Mouse (Mus musculus): Measurements from ENCODE around the gene Edem1.
"Not testable (repeated sequence)": the region's sequence is repeated elsewhere in the genome, so short reads cannot be mapped to it uniquely, and the experiment has no call there.

The Edem1 gene

DNA sequence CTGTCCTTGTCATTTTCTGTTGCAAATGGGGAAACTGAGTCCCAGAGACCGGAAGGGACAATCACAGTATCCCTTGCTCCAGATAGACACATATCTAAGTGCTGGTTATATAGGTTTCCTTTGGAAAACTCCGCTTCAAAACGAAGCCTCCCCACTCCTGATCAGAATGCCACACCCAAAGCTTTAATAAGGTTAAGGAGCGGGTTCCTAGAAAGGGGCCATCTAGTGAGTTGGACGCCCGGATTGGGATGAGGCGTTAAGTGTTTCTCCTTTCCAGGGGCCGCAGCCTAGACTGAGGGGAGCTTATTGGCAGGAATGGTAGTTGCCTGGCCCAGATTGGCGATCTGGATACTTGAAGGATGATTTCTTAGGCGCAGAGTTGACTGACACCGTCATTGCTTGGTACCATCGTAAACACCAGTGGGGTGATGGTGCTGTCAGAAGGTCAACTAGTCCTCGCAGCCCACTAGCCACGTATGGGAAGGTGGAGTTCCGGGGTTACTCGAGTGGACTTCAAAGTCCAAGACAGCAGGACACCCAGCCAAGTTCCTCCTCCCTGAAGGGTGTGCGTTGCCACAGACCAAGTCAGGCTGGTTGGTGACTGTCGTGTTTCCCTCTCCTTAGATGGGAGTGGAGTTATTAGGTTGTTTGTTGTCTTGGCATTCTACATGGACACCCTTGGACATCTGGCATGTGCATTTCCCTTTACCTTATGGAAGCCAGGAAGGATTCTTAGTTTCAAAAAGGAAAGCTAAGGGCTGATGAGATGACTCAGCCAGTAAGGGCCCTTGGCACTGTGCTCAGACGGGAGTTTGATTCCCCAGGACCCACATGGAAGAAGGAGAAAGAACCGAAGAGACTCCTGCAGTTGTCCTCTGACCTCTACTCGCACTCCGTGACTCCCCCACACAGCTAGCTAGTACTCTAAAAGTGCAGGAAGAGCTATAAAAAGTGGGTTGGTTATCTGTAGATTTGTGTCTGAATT is 1.2 kb downstream of the Edem1 start:
- DNase-seq (ENCODE audit: low read depth, low spot score) = peak; percentile 31

DNA sequence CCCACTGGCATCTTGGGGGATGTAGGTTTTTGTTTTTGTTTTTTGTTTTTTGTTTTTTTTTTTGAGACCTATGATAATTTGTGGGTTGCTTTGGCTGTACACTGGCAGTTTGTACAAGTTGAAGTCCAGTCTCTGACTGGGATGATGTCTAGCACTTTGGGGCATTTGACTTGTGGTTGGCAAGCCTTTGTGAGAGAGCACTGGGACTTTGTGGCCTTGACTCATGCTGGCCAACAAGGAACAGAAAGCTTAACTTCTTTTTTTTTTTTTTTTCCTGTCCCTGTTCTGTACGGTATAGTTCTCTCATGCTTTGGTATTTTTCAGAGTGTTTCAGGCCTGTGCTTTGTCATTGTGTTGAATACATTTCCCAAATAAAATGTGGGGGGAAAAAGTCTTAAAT is 3.7 kb downstream of the Edem1 start:
- DNase-seq (ENCODE audit: low read depth, low spot score) = no peak

DNA sequence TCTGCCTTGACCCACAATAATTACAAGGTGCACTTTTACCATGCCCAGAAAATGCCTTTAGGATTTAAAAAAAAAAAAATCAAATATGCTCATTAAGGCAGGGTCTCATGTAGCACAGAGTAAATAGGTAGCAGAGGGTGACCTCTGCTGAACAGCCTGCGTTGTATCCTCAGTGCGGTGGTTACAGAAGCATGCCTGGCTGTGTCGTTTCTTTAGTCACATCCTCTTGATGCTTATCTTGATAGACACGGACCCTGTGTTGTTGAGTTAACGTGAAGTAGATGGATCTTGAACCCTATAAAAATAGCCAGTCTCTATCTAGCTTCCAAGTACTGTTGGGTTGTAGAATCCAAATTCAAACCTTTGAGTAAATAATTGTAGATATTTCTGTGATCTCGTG is 4.5 kb downstream of the Edem1 start:
- peak; percentile 62 for DNase-seq (ENCODE audit: low read depth, low spot score)

DNA sequence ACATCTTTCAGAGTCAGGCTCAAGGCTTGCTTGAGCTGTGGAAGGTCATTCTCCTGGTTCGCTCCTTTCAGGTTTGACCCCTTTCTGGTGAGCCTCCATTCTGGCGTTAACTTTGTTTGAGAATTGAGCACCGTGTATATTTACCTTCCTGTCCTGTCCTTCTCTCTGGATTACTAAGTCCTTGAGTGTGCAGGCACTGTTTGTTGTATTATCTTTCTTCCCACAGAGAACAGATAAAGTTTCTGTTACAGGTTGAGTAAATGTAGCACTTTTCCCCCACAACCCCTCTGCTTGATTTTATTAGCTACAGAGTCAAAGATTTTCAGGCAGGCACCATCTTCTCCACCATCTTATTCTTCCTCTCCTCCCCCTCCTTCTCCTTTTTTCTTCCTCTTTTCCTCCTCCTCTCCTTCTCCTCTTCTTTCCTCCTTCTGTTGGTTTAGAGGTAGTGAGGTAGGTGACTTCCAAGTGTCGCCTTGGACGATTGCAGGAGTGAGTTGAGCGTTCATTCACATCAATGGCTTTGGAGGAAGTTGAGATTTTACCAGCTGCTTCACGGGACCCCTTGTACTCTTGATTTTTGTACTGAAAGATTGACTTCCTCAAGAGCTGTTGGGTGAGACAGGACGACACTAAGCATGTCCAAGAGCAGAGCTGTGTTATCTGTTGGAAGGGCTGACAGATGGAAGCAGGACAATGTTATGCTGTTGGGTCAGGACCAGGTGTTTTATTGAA is 5.7 kb downstream of the Edem1 start:
- DNase-seq (ENCODE audit: low read depth, low spot score) = peak; percentile 40

DNA sequence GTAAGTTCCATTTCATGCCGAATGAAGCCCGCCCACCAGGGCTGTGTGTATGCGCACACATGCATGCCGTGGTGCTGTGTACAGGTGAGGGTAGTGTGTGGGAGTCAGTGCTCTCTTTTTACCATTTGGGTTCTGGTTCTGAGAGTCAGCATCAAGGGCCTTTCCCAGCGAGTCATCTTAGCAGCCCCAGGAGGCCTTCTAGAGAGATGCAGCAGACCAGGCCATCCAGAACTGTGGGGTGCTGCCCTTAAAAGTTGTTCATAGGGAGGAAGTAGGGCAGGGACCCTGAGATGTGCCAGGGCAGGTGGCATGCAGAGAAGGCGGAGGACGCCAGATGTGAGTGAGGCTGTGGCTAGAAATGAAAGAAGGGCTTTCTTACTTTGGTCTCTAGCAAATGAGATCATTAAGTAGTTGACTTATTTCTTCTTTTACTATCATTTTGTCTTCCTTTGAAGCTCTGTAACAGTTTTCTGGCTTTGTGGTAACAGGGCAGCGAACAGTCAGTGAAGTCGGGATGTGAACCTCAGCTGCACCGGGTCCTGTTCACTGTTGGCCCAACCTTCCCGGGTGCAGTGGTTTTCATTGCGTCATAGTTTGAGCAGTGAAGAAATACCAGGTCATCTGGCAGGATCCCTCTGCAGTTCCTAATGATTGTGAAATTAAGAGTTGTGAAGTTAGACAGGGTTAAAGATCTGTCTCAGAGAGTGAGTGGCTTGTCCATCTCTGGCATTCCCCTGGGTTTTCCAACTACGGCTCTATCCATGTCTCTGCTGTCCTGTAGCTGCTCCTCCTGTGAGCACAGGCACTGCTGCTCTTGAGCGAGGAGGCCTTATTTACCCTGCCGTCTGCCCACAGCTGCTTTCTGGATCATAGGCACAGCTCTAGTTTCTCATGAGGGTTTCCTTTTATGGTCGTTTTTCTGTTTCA is 7.6 kb downstream of the Edem1 start:
- peak; percentile 77 for DNase-seq (ENCODE audit: low read depth, low spot score)

DNA sequence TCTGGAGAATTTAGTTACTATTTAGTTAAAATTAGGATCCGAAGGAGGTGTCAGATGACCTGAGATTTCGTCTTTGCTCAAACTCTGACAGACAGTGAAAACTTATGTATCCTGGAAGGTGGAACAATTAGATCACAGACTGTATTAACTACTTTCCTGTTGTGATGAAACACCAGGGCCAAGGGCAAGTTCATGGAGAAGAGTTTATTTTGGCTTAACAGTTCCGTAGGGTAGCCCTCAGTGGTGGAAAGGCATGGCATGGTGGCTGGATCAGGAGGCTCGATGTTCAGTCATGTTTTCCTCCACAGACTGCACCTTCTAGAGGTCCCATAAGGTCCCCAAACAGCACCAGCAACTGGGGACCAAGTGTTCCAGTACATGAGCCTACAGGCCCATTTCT is 8.6 kb downstream of the Edem1 start:
- no peak for DNase-seq (ENCODE audit: low read depth, low spot score)

DNA sequence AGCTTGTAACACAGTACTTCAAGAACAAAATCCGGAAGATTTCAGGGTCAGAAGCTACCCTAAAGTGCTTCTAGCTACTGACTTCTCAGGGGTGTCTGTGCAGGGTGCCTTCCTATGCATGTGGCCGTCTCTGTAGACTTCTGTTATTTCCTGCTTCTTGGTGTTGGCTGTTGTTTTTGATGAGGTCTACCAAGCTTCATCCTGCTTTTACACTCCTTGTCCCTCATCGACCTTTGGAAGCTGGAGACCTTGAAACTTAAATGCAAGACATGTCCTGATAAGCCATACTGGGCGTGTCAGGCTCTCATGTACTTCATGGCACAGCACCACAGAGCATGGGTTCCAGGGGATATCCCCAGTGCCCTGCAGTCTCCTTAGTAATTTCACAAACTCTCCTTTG is 9.5 kb downstream of the Edem1 start:
- DNase-seq (ENCODE audit: low read depth, low spot score) = peak; percentile 46

DNA sequence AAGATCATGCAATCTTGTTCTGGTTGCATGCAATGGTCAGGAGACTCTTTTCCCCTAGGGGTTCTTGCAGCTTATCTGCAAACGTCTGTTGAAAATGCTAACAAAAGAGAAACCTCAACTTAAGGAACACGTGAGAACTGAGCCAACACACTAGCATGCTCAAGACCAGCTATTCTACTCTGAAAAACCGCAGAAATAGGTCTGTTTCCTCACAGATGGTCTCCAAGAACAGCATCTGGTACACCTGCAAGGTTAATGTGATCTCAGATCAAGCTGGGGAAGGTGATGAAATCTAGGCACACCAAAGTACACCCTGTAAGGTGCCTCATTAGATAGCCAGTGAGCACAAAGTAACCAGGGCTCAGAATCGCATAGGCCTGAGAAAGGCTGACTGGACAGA is 11.0 kb downstream of the Edem1 start:
- peak; percentile 58 for DNase-seq (ENCODE audit: low read depth, low spot score)

DNA sequence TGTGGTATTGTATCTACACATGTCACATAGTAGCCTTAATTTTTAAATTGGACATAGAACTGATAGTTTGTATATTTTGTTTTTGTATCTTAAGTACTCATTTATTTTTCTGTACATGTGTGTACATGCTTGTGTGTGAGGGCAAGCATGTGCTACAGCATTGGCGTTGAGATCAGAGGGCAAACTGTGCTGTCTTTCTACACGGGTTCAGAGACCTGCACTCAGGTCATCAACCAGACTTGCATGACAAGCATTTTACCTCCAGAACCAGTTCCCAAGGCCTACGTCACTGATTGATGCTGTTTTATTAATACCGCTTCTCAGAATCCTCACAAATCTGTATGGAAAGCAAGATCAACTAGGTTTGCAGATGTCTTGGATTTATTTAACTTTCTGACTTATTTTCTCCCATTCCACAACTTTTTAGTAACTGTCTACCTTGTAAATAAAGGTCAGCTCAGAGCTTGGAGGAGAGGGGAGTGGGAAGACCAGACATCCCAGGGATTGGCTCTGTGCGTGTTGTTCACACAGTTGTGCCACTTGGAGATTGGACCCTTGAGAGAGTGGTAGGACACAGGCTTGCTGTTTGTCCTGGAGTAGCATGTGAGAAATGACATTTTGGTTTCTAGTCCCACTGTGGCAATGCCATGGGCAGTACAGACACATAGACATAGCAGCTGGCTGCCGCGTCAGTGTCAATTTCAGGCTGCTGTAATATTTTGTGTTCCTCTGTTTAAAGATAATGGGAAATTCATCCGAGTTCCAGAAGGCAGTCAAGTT is 12.6 kb downstream of the Edem1 start:
- DNase-seq (ENCODE audit: low read depth, low spot score) = no peak

DNA sequence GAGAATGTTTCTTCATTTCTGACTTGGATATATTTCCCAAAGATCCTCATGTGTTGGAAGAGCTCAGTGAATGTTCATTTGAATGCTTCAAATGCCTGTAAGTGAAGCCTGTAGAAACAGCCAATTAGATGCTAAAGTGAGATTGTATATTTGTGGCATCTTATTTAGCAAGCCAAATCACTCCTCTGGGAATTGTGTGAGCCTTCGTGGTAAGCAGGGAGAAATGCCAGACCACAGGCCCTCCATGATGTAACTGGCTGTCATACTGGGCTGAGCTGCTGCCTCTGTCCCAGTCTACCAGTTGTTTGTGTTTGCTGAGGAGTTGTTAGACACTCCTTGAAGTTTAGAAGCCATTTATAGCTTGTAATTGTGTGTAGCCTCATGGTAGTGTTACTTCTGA is 15.2 kb downstream of the Edem1 start:
- no peak for DNase-seq (ENCODE audit: low read depth, low spot score)

DNA sequence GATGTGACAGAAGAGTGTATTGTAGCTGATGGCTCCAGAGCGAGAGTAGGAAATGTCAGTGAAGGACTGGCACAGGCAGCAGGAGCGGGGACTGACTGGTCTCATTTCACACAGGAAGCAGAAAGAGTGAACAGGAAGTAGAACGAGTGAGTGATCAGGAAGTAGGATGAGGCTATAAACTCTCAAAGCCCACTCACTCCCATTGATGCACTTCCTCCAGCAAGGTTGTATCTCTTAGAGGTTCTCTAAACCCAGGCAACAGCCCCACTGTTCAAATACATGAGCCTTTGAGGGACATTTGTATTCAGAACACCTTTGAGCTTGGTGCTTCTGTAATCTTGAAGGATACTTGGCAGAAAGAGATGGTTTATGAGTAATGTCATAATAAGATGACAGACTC is 15.7 kb downstream of the Edem1 start:
- DNase-seq (ENCODE audit: low read depth, low spot score) = peak; percentile 49

DNA sequence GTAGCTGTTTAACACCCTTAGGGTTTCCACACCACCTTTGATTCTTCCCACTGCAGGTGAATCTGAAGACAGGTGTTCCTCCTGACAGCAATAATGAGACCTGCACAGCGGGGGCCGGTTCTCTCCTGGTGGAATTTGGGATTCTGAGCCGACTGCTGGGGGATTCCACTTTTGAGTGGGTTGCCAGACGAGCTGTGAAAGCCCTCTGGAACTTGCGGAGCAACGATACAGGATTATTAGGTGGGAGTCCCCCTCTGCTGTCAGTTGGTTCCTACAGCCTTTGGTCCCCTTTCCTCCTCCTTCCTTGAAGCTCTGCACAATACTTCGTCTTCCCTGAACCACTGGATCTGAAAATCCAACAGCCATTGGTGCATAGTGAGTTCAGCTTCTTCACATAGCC is 16.3 kb downstream of the Edem1 start:
- no peak for DNase-seq (ENCODE audit: low read depth, low spot score)

DNA sequence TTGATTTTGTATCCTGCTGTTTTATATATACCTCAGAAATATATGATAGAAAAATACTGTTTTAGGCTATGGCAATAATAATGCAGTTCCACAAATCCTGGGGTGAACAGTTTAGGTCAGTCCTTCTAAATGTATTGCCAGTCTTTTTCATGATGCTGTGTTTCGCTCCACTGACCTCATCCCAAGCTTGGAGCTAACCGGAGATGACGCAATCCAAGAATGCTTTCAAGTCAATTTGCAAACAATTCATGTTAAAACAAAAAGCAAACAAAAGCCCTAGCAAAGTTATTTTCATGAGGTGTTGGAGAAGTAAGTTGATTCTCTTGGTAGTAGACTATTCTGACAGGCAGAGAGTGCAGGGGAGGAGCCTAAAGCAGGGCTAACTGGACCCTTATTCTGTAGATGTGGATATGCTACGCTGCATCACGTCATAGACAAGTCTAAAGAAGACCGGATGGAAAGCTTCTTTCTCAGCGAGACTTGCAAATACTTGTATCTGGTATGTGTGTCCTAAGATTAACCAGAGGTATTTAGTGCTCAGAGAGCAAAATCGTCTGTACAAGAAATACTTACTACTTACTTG is 23.7 kb downstream of the Edem1 start:
- DNase-seq (ENCODE audit: low read depth, low spot score) = no peak

DNA sequence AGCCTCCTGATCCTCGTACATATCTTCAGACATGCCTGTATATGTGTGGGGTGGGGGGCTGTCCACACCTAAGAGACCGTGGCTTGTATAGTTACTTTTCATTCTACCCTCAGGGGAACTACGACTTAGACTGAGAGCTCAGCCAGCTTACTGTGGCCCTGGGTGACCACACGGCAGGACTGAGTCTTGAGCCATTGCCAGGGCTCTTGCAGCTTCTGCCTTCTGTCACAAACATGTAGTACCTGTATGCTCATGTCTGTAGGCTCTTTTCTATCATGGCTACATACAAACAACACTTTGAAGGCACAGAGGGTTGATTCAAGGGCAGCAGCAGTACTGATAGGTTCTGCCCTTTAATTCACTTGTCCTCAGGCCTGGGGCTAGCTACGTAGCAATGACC is 24.5 kb downstream of the Edem1 start:
- no peak for DNase-seq (ENCODE audit: low read depth, low spot score)

DNA sequence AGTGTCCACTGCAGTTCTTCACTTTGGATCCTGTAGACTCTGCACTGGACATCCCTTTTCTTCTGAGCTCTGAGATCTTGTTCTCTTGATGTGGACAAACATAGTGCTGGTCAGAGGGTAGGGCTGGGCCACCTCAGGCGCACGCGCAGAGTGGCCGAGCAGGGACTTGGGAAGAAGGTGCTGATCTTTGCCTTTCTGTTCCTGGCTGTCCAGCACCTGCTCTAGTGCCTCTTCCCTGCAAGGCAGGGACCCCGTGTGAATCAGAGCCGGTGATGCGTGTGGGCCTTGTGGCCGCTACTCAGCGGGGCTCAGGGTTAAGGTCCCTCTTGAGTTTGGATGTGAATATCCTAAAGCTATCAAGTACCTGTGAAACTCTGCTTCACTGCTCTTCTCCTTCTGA is 30.1 kb downstream of the Edem1 start:
- no peak for DNase-seq (ENCODE audit: low read depth, low spot score)

DNA sequence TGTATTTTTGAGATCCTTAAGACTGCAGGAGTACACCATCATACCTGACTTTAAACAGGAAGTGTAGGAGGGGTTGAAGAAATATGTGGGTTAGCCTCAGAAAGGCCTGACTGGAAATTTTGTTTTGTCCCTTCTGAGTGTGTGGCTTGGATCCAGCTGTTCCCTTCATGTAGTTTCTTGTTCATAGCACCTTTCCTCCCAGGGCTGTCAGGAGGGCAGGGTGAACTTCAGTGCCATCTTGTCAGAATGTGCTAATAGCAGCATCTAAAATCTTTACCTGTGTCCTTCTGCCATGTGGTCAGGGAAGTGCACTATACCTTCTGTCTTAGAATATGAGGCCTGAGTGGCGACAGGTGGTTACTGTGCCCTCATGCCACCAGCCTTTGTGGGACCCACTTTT is 32.8 kb downstream of the Edem1 start:
- DNase-seq (ENCODE audit: low read depth, low spot score) = peak; percentile 18

DNA sequence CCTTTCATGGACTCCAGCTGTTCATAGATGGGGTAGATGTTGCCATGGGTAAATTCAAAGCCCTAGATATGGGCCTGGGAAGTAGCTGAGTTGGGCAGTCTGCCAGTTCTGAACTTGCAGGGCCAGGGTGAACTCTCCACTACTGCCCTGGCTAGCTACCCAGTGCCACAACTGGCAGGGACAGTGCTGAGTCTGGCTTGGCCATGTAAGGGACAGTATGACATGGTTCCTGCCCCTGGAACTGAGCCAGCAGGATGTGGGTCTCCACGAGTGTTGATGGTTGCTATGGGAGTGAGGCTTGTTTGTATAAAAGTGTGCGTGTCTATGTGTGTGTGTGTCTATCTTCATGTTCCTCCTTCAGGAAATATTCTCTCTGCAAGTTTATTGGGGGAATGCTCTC is 34.1 kb downstream of the Edem1 start:
- peak; percentile 47 for DNase-seq (ENCODE audit: low read depth, low spot score)

DNA sequence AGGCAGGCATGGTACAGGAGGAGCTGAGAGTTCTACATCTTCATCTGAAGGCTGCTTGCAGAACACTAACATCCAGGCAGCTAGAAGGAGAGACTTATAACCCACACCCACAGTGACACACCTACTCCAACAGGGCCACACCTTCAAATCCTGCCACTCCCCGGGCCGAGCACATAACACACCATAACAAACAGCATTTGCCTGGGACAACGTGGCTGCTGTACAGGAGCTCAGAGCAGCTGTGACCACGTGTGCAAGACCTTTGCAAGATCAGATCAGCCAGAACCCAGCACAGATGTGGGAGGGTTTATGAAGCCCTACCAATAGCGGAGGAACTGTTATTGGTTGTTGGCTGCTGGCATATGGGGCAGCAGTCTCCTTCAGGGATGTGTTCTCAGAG is 37.9 kb downstream of the Edem1 start:
- DNase-seq (ENCODE audit: low read depth, low spot score) = no peak

DNA sequence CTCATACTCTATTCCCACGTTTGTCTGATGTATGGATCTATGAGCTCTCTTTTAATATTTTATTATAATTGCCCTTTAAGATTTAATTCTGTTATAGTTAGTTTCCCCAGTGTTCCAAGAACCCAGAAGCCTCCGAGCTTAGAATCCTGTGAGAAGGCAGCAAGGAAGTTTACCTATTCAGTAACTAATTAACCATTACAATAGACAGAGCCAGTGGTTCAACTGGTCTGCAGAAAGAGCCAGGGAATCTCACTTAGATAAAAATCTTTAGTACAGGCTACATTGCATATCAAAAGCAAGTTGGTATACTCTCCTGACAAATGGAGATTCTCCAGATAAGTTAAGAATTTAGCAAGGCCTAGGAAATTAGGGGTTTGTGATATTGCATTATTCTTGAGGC is 40.6 kb downstream of the Edem1 start:
- not testable (repeated sequence) for DNase-seq (ENCODE audit: low read depth, low spot score)

DNA sequence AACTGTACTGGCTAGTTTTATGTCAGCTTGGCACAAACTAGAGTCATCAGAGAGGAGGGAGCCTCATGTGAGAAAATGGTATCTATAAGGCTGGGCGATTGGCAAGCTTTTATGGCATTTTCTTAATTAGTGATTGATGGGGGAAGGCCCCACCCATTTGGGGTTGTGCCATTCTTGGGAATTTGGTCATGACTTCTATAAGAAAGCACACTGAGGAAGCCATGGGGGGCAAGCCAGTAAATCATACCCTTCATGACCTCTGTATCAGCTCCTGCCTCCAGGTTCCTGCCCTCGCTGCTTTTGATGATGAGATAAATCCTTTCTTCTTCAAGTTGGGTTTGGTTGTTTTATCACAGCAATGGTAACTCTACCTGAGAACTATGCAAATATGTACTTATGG is 42.0 kb downstream of the Edem1 start:
- no peak for DNase-seq (ENCODE audit: low read depth, low spot score)

DNA sequence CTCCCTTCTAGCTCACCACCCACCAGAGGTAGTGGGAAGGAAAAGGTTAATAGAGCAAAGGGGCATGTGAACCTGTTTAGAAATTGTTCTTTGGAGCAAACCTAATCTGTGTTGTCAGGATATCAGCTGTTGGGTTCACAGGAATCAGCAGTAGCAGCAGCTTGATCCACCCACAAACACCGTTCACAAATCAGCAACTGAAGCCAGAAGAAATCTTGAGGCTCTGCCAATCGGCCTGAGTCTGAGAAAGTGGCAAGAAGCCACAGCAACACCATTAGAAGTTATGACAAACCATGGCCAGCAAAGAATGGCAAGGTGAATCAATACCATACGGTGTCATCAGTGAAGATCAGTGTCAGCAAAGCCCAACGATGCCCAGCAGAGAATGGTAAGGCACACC is 42.8 kb downstream of the Edem1 start:
- no peak for DNase-seq (ENCODE audit: low read depth, low spot score)

All from CD4-positive, CD25-positive, alpha-beta regulatory T cell, adult 2 months (primary cell).